Mouse (Mus musculus) adrenal gland, postnatal 10 days (tissue): ENCODE data around the gene Krtdap. TPM values are rescaled to one million over a fixed set of nuclear protein-coding genes. Genes with fewer than 3 reads are reported as not detected.

ENCODE experiments used
- DNase-seq: peaks from one replicate; pipeline ENCODE4 v3.0.0; 2021; ENCODE audit warnings: mixed read lengths
- total RNA-seq, 2 experiments: library from RNA; stranded (reverse); gene quantifications; 2 replicates each; pipeline ENCODE4 v1.2.3; 2021

Krtdap gene
- total RNA-seq, 2 experiments from 2014 or later = 1.5 to 1.6 TPM

GRCm38 (mm10) chr7:30840306-30840705 lies 52.6 kb downstream of the Krtdap start:
- DNase-seq = no peak

Other genes with a start within 250 kb of the Krtdap start
- gene Hspb6, start 235.7 kb upstream of the Krtdap start, total RNA-seq = 10 to 100 TPM; 25.5 to 68.9 TPM
- 10 to 100 TPM in 1 of 2 experiments, 1 to 10 TPM in 1; 5.3 to 10.1 TPM for gene Proser3, start 235.6 kb upstream of the Krtdap start, total RNA-seq
- 10 to 100 TPM; 34.4 to 40.5 TPM for gene Lin37, start 228.1 kb upstream of the Krtdap start, total RNA-seq
- gene U2af1l4, start 224.6 kb upstream of the Krtdap start, total RNA-seq = 10 to 100 TPM; 61.4 to 71.1 TPM
- gene Gm49396, start 224.6 kb upstream of the Krtdap start, total RNA-seq = 1 to 10 TPM; 2.4 to 7.1 TPM
- 100 to 1,000 TPM; 119 to 128 TPM for gene Psenen, start 224.3 kb upstream of the Krtdap start, total RNA-seq
- gene Igflr1, start 222.5 kb upstream of the Krtdap start, total RNA-seq = 1 to 10 TPM; 2.6 to 4.7 TPM
- 10 to 100 TPM; 34.9 to 48.7 TPM for gene Kmt2b, start 199.2 kb upstream of the Krtdap start, total RNA-seq
- gene Zbtb32, start 189.0 kb upstream of the Krtdap start, total RNA-seq = under 1 TPM; 0.18 to 0.27 TPM
- gene Upk1a, start 175.0 kb upstream of the Krtdap start, total RNA-seq = under 1 TPM; 0.33 to 0.48 TPM
- gene Cox6b1, start 161.7 kb upstream of the Krtdap start, total RNA-seq = 1,000 to 10,000 TPM; 3,012 to 3,285 TPM
- gene Etv2, start 152.0 kb upstream of the Krtdap start, total RNA-seq = not detected
- gene Rbm42, start 137.6 kb upstream of the Krtdap start, total RNA-seq = 10 to 100 TPM; 64.5 to 72.9 TPM
- 10 to 100 TPM; 10.5 to 12.4 TPM for gene Haus5, start 122.9 kb upstream of the Krtdap start, total RNA-seq
- not detected for gene Pmis2, start 116.3 kb upstream of the Krtdap start, total RNA-seq
- 1 to 10 TPM in 1 of 2 experiments, not detected in 1; 2.6 TPM for gene 2200002J24Rik, start 89.0 kb upstream of the Krtdap start, total RNA-seq
- gene Atp4a, start 75.7 kb upstream of the Krtdap start, total RNA-seq = 1 to 10 TPM; 2.3 to 3.1 TPM
- 100 to 1,000 TPM; 246 to 247 TPM for gene Tmem147, start 58.4 kb upstream of the Krtdap start, total RNA-seq
- not detected for gene Gapdhs, start 44.2 kb upstream of the Krtdap start, total RNA-seq
- 10 to 100 TPM; 25.4 to 34.6 TPM for gene Sbsn, start 36.4 kb upstream of the Krtdap start, total RNA-seq
- 1 to 10 TPM; 2.6 to 3.9 TPM for gene Dmkn, start 24.1 kb upstream of the Krtdap start, total RNA-seq
- 1 to 10 TPM in 1 of 2 experiments, under 1 TPM in 1; 0.94 to 1.7 TPM for gene Ffar2, start 35.9 kb downstream of the Krtdap start, total RNA-seq
- gene Ffar3, start 68.3 kb downstream of the Krtdap start, total RNA-seq = under 1 TPM; 0.27 to 0.88 TPM
- under 1 TPM; 0.09 to 0.12 TPM for gene Ffar1, start 73.7 kb downstream of the Krtdap start, total RNA-seq
- 1 to 10 TPM; 3.3 to 5.1 TPM for gene Cd22, start 92.4 kb downstream of the Krtdap start, total RNA-seq
- gene Mag, start 127.0 kb downstream of the Krtdap start, total RNA-seq = under 1 TPM; 0.45 to 0.58 TPM
- 1 to 10 TPM in 1 of 2 experiments, not detected in 1; 1.1 TPM for gene Hamp2, start 136.8 kb downstream of the Krtdap start, total RNA-seq
- gene Hamp, start 156.1 kb downstream of the Krtdap start, total RNA-seq = 1 to 10 TPM in 1 of 2 experiments, under 1 TPM in 1; 0.88 to 1.3 TPM
- 100 to 1,000 TPM; 105 to 108 TPM for gene Usf2, start 168.9 kb downstream of the Krtdap start, total RNA-seq
- gene Lsr, start 185.6 kb downstream of the Krtdap start, total RNA-seq = 10 to 100 TPM; 11.2 to 21.6 TPM
- gene Fam187b, start 185.9 kb downstream of the Krtdap start, total RNA-seq = under 1 TPM; 0.39 to 0.63 TPM